Mouse (Mus musculus) limb, embryonic 10.5 days (tissue): ENCODE measurements at regions not wholly inside any gene's neighbourhood (a gene's known extent, or its start where the extent isn't known, plus 50 kb on each side); places are given as distances from the start of the nearest gene placed in this dataset.
"Not testable (repeated sequence)": the region's sequence is repeated elsewhere in the genome, so short reads cannot be mapped to it uniquely, and the experiment has no call there.

Experiments
- DNase-seq: peaks from one replicate; pipeline ENCODE4 v3.0.0-alpha.2; 2017; ENCODE audit warnings: low spot score
- H3K27ac ChIP-seq: fragments of 300-500 bp; sonication (generic); 2 replicates; pipeline ENCODE4 v1.5.1; 2016; ENCODE audit warnings: mild to moderate bottlenecking
- H3K27me3 ChIP-seq: fragments of 300-500 bp; sonication (generic); 2 replicates; pipeline ENCODE4 v1.6.1; 2016; ENCODE audit warnings: low read depth, mild to moderate bottlenecking; ENCODE audit not compliant: poor library complexity, severe bottlenecking
- H3K36me3 ChIP-seq: fragments of 300-500 bp; sonication (generic); 2 replicates; pipeline ENCODE4 v1.6.1; 2016; ENCODE audit warnings: mild to moderate bottlenecking, moderate library complexity
- H3K4me1 ChIP-seq: fragments of 300-500 bp; sonication (generic); 2 replicates; pipeline ENCODE4 v1.6.1; 2016
- H3K4me3 ChIP-seq: fragments of 300-500 bp; sonication (generic); 2 replicates; pipeline ENCODE4 v1.5.1; 2016; ENCODE audit warnings: mild to moderate bottlenecking, moderate library complexity
- H3K9me3 ChIP-seq: fragments of 300-500 bp; sonication (generic); replicated peaks from 2 replicates; pipeline ENCODE4 v1.6.1; 2016; ENCODE audit warnings: mild to moderate bottlenecking
- WGBS: fragments of 180-500 bp; shearing (Covaris S2); methylation state at CpG from one replicate; pipeline ENCODE4 v1.1.7; 2016; 5-methylcytosine and 5-hydroxymethylcytosine counted together

- peaks cover 13% of the 10 kb centered on the region for H3K27me3 ChIP-seq
- H3K27ac ChIP-seq = peak overlapping the region; percentile 25; the same call in 1 of the 2 replicates
- DNase-seq = no peak
- H3K4me3 ChIP-seq = no peak overlapping the region
- no peaks in the 10 kb centered on the region for H3K36me3 ChIP-seq
- 88% methylated on average over 3 of the region's 3 CpGs for WGBS
- no peaks in the 10 kb centered on the region for H3K9me3 ChIP-seq
- H3K4me1 ChIP-seq = peaks cover 24% of the 10 kb centered on the region
These were observed 207.4 kb downstream of the Msrb3 start for GRCm38 (mm10) chr10:120691451-120691850.

GRCm38 (mm10) chr10:120686123-120686522, 209.9 kb upstream of the Hmga2 start:
- Histone ChIP-seq H3K36me3 (no peaks in the 10 kb centered on the region), H3K4me1 (peaks cover 25% of the 10 kb centered on the region), H3K27me3 (no peaks in the 10 kb centered on the region), H3K9me3 (no peaks in the 10 kb centered on the region), H3K27ac (peak overlapping the region; percentile 61; the same call in 1 of the 2 replicates), H3K4me3 (no peak overlapping the region)
- DNase-seq = no peak
- WGBS = 18% methylated on average over 10 of the region's 10 CpGs

DNA sequence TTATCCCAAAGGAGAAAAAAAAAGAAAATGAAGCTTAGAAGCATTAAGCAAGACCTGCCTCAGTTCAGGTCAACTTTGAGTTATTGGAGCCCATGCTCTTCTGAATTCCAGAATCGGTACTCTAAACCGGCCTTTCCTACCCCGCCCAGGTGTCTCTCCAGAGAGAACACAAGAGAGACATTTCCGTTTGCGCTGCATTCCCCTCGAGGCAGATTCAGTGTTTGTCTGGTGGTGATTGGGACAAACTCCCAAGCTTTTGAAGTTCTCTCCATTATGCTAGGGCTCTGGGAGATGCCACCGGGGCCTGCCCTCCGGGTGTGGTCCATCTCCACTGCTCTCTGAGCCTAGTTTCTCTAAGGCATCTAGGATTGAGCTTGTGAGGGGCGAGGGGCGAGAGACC, 205.8 kb upstream of the Hmga2 start:
- Histone ChIP-seq H3K27me3 (no peaks in the 10 kb centered on the region), H3K36me3 (no peaks in the 10 kb centered on the region), H3K4me1 (peaks cover 37% of the 10 kb centered on the region), H3K4me3 (no peak overlapping the region), H3K9me3 (no peaks in the 10 kb centered on the region), H3K27ac (no peak overlapping the region; the same call in 1 of the 2 replicates)
- no peak for DNase-seq
- WGBS = 87% methylated on average over 10 of the region's 10 CpGs

GRCm38 (mm10) chr10:120679982-120680381, 203.7 kb upstream of the Hmga2 start:
- H3K27me3 ChIP-seq = no peaks in the 10 kb centered on the region
- WGBS = 85% methylated on average over 6 of the region's 6 CpGs
- H3K4me3 ChIP-seq = no peak overlapping the region
- H3K27ac ChIP-seq = no peak overlapping the region
- no peak for DNase-seq
- peaks cover 28% of the 10 kb centered on the region for H3K4me1 ChIP-seq
- H3K9me3 ChIP-seq = no peaks in the 10 kb centered on the region
- H3K36me3 ChIP-seq = no peaks in the 10 kb centered on the region

DNA sequence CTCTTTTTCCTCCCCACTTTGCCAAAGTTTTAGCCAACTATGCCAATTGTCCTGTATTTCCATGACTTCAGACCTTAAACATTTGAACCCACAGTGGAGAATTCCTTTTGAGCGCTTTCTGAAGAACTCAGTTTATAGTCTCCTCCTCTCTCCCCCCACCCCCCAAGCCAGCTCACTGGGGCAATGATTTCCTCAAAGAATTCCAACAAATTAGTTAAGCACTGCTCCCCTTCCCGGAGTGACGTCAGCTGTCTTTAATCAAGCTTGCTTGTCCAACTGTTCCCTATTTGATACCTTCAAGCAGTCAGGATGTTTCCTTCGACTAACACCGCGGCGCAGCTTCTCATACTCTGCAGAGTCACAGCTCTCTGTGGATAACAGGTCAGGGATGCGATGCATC, 202.0 kb upstream of the Hmga2 start:
- Histone ChIP-seq H3K4me1 (peaks cover 28% of the 10 kb centered on the region), H3K27ac (peak overlapping the region; percentile 66), H3K4me3 (no peak overlapping the region), H3K9me3 (no peaks in the 10 kb centered on the region), H3K27me3 (no peaks in the 10 kb centered on the region), H3K36me3 (no peaks in the 10 kb centered on the region)
- 57% methylated on average over 8 of the region's 8 CpGs for WGBS
- DNase-seq = no peak

- H3K27me3 ChIP-seq = no peaks in the 10 kb centered on the region
- peaks cover 15% of the 10 kb centered on the region for H3K4me1 ChIP-seq
- H3K27ac ChIP-seq = no peak overlapping the region
- 90% methylated on average over 4 of the region's 4 CpGs for WGBS
- no peak for DNase-seq
- no peaks in the 10 kb centered on the region for H3K36me3 ChIP-seq
- H3K4me3 ChIP-seq = no peak overlapping the region
- H3K9me3 ChIP-seq = no peaks in the 10 kb centered on the region
These were observed 199.1 kb upstream of the Hmga2 start for GRCm38 (mm10) chr10:120675369-120675768.

DNA sequence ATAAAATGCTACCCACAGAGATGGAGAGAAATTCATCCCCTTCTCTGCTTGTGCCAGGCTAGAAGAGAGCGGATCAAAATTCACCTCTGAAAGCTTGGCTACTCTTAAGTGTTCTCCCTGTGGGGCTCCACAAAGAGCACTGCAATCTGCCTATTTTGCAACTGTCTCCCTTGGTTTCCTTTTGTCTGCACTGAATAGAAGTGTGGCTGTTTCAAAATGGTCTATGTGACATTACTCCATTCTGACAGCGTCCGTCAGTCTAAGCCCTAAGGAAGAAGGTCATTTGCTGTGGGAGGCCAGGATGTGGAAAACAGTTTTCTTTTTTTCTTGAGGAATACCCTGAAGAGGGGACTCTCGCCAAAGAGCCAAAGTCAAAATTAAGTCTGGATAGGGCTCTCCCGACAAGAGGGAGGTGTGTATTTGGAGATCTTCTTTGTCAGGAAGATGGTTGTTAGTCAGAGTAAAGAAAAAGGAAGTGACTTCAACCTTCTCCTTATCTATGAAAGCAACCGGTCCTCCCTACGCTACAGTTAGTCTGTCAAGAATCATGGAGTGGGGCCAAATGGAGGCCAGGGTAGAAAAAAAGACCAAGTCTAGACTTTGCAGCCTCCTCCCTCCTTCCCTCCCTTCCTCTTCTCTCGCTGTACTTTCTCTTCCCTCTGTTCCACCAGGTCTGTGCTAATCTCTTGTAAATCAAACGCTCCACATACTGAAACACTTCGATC, 198.2 kb upstream of the Hmga2 start:
- WGBS = 84% methylated on average over 10 of the region's 10 CpGs
- H3K27me3 ChIP-seq = no peaks in the 10 kb centered on the region
- no peak overlapping the region for H3K4me3 ChIP-seq
- no peak for DNase-seq
- peaks cover 15% of the 10 kb centered on the region for H3K4me1 ChIP-seq
- no peak overlapping the region for H3K27ac ChIP-seq
- H3K36me3 ChIP-seq = no peaks in the 10 kb centered on the region
- H3K9me3 ChIP-seq = no peaks in the 10 kb centered on the region

- 94% methylated on average over 7 of the region's 7 CpGs for WGBS
- H3K9me3 ChIP-seq, H3K4me3 ChIP-seq: not testable (repeated sequence)
These were observed 191.4 kb upstream of the Hmga2 start for GRCm38 (mm10) chr10:120667678-120668031.

DNA sequence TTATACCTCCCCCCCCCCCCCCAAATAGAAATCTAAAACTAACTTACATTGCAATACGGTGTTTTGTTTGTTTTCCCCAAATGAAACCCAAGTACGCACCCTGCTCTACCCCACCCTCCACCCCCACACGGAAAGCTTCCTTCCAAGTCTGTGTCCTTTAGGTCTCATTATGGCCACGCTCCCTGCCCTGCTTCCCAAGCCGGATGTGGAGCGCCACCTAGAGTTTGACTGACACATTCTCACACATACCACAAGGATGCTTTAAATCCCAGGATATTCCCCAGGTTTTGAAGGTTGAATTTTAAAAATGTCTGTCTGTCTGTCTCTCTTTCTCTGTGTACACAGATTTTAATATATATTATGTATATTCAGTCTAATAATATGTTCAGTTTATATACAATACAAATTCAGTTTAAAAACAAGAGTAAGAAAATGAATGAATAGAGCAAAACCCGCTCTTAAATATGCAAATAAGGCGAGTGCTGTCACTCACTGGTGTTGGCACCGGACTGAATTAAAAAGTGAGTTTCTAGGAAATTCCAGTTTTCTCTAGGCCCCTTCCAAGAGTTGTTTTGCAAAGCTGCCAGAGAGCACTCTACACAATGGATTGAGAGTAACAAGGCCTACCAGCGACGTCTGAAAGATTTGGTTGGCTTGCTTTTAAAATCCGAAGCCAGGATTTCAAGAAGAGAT, 190.9 kb upstream of the Hmga2 start:
- H3K27me3 ChIP-seq = no peaks in the 10 kb centered on the region

More at GRCm38 (mm10) chr10:120667678-120668031, 191.4 kb upstream of the Hmga2 start:
- peaks cover 15% of the 10 kb centered on the region for H3K4me1 ChIP-seq
- DNase-seq, H3K27ac ChIP-seq, H3K36me3 ChIP-seq, H3K27me3 ChIP-seq: not testable (repeated sequence)

DNA sequence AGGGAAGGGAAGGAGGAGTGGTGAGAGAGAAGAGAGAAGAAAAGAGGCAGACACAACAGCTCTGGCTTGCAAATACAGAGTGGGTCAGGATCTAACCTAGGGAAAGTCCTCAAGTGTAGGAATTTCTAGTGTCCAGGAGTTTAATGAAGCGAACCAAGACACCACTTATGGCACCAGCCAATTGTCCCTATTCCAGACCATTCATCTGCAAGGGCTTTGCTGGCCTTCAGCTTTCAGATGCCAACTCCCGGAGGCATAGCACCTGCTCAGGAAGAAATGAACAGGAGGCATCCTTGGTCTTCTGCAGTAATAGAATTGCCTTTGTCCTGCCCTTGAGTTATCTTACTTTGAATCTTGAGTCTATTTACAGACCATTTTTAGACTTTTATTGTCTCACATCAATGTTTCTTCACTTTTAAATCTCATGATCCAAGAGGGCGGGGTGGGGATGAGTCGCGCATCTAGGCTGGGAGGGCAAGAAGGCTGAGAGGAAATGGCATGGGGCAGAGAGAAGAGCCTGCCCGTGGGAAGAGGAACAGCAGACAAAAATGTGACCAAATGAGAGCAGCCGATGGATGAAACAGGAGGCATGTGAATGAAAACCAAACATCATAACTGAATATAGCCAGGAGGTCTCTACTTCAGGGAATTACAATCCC, 190.1 kb upstream of the Hmga2 start:
- DNase-seq = no peak
- 0 out of 2 replicates have a peak overlapping the region, but pooled peaks have one; percentile 38 for H3K27ac ChIP-seq
- H3K27me3 ChIP-seq = no peaks in the 10 kb centered on the region
- H3K4me3 ChIP-seq = no peak overlapping the region
- 92% methylated on average over 7 of the region's 7 CpGs for WGBS
- H3K36me3 ChIP-seq = no peaks in the 10 kb centered on the region
- no peaks in the 10 kb centered on the region for H3K9me3 ChIP-seq
- H3K4me1 ChIP-seq = peaks cover 22% of the 10 kb centered on the region

More for the DNA sequence above, 190.9 kb upstream of the Hmga2 start:
- H3K36me3 ChIP-seq = no peaks in the 10 kb centered on the region
- no peak overlapping the region for H3K27ac ChIP-seq
- DNase-seq = peak; percentile 75
- 73% methylated on average over 12 of the region's 12 CpGs for WGBS
- no peak overlapping the region for H3K4me3 ChIP-seq
- H3K4me1 ChIP-seq = peaks cover 17% of the 10 kb centered on the region
- H3K9me3 ChIP-seq = no peaks in the 10 kb centered on the region

DNA sequence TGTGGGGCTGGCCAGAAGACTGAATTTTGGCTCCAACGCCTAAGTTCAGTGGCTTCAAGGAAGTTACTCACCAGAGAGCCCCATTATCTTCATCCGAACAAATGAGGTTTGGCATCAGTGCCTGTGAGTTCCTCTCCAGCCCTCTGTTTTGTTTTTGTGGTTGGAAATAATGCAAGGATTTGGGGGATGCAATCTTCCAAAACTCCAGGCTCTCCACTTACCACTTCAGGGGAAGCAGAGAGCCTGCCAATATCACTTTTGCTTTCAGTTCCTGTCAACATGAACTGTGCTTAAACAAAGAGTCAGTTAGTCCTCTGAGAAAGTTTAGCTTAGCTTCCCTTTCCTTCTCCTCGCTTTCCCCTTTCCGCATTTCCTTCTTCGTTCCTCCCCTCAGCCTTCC, 189.4 kb upstream of the Hmga2 start:
- Histone ChIP-seq H3K4me3 (no peak overlapping the region), H3K36me3 (no peaks in the 10 kb centered on the region), H3K4me1 (peaks cover 26% of the 10 kb centered on the region), H3K27me3 (no peaks in the 10 kb centered on the region), H3K27ac (0 out of 2 replicates have a peak overlapping the region, but pooled peaks have one; percentile 38), H3K9me3 (no peaks in the 10 kb centered on the region)
- 76% methylated on average over 5 of the region's 5 CpGs for WGBS
- no peak for DNase-seq

GRCm38 (mm10) chr10:120664419-120664818, 188.2 kb upstream of the Hmga2 start:
- no peak overlapping the region for H3K27ac ChIP-seq
- peaks cover 36% of the 10 kb centered on the region for H3K4me1 ChIP-seq
- no peaks in the 10 kb centered on the region for H3K9me3 ChIP-seq
- 91% methylated on average over 5 of the region's 5 CpGs for WGBS
- no peaks in the 10 kb centered on the region for H3K36me3 ChIP-seq
- H3K4me3 ChIP-seq = no peak overlapping the region
- no peaks in the 10 kb centered on the region for H3K27me3 ChIP-seq
- no peak for DNase-seq

- Histone ChIP-seq H3K4me1 (peaks cover 36% of the 10 kb centered on the region), H3K27me3 (no peaks in the 10 kb centered on the region), H3K9me3 (no peaks in the 10 kb centered on the region), H3K4me3 (no peak overlapping the region), H3K36me3 (no peaks in the 10 kb centered on the region), H3K27ac (peak overlapping the region; percentile 72)
- WGBS = 25% methylated on average over 11 of the region's 11 CpGs
- DNase-seq = peak; percentile 41
These were observed 187.1 kb upstream of the Hmga2 start for GRCm38 (mm10) chr10:120663396-120663795.
